Mouse (Mus musculus) myocyte (in vitro differentiated cells): ENCODE results near the gene Fth1. TPM values are rescaled to one million over a fixed set of nuclear protein-coding genes. Genes with fewer than 3 reads are reported as not detected.

ENCODE experiments used
- H3K27me3 ChIP-seq: one replicate; pipeline ENCODE4 v1.6.1; 2011; ENCODE audit not compliant: control insufficient read depth, insufficient read depth, insufficient read length
- H3K36me3 ChIP-seq: one replicate; pipeline ENCODE4 v1.6.1; 2011; ENCODE audit not compliant: control insufficient read depth, insufficient read depth
- H3K4me2 ChIP-seq: one replicate; pipeline ENCODE4 v1.6.1; 2011; ENCODE audit warnings: low read depth, control low read depth
- H3K4me3 ChIP-seq: one replicate; pipeline ENCODE4 v1.5.1; 2011; ENCODE audit warnings: mild to moderate bottlenecking, control low read depth, moderate library complexity
- H3K79me2 ChIP-seq: one replicate; pipeline ENCODE4 v1.6.1; 2011; ENCODE audit not compliant: control insufficient read depth, insufficient read depth
- H3ac ChIP-seq: one replicate; pipeline ENCODE4 v1.6.1; 2011; ENCODE audit not compliant: control insufficient read depth, insufficient read length
- CEBPB ChIP-seq: IDR thresholded peaks from 2 replicates; pipeline ENCODE4 v1.6.1; 2011; ENCODE audit warnings: mild to moderate bottlenecking, moderate library complexity; ENCODE audit not compliant: poor library complexity, insufficient read depth, severe bottlenecking
- E2F4 ChIP-seq: IDR thresholded peaks from one replicate; pipeline ENCODE4 v1.6.1; 2011; ENCODE audit warnings: mild to moderate bottlenecking, control low read depth, moderate library complexity; ENCODE audit not compliant: insufficient read depth
- MAX ChIP-seq: IDR thresholded peaks from one replicate; pipeline ENCODE4 v1.6.1; 2011; ENCODE audit warnings: low read depth, mild to moderate bottlenecking, control low read depth
- MYOD1 ChIP-seq, 3 experiments: IDR thresholded peaks; one replicate each; pipeline ENCODE4 v1.6.1; 2011; ENCODE audit warnings: control low read depth in 2 of 3, low read depth in 2 of 3, mild to moderate bottlenecking in 2 of 3, moderate library complexity in 1 of 3; ENCODE audit not compliant: insufficient read length in 2 of 3, control insufficient read depth in 1 of 3
- MYOG ChIP-seq, 3 experiments: IDR thresholded peaks; one replicate each; pipeline ENCODE4 v1.6.1; 2011; ENCODE audit warnings: control low read depth in 2 of 3, low read depth in 2 of 3, mild to moderate bottlenecking in 2 of 3; ENCODE audit not compliant: insufficient read length in 2 of 3, control insufficient read depth in 1 of 3, insufficient read depth in 1 of 3
- POLR2A ChIP-seq: IDR thresholded peaks from one replicate; pipeline ENCODE4 v1.6.1; 2011; ENCODE audit warnings: low read depth, mild to moderate bottlenecking, control low read depth, moderate library complexity; ENCODE audit not compliant: insufficient read length
- POLR2AphosphoS2 ChIP-seq: IDR thresholded peaks from one replicate; pipeline ENCODE4 v1.6.1; 2011; ENCODE audit warnings: low read depth, control low read depth; ENCODE audit not compliant: insufficient read length
- REST ChIP-seq: IDR thresholded peaks from one replicate; pipeline ENCODE4 v1.6.1; 2011; ENCODE audit warnings: mild to moderate bottlenecking, control low read depth, moderate library complexity; ENCODE audit not compliant: insufficient read depth, insufficient read length
- SRF ChIP-seq: IDR thresholded peaks from one replicate; pipeline ENCODE4 v1.6.1; 2011; ENCODE audit warnings: low read depth; ENCODE audit not compliant: control insufficient read depth, insufficient read length
- TCF12 ChIP-seq: IDR thresholded peaks from one replicate; pipeline ENCODE4 v1.6.1; 2011; ENCODE audit warnings: mild to moderate bottlenecking, control low read depth; ENCODE audit not compliant: poor library complexity, insufficient read depth, severe bottlenecking
- TCF3 ChIP-seq: IDR thresholded peaks from one replicate; pipeline ENCODE4 v1.6.1; 2011; ENCODE audit warnings: low read depth, control low read depth; ENCODE audit not compliant: insufficient read length
- USF1 ChIP-seq: IDR thresholded peaks from one replicate; pipeline ENCODE4 v1.6.1; 2011; ENCODE audit warnings: low read depth, mild to moderate bottlenecking, control low read depth, moderate library complexity
- polyA plus RNA-seq: library from polyadenylated mRNA; unstranded; fragments of >200 nt; fragmentation: generic; extraction: Trizol; gene quantifications from one replicate; pipeline ENCODE4 v1.2.1, GENCODE M21; 2012; ENCODE audit warnings: missing spikeins

Gene Fth1
- polyA plus RNA-seq, 1 experiment = 6,603 TPM

DNA sequence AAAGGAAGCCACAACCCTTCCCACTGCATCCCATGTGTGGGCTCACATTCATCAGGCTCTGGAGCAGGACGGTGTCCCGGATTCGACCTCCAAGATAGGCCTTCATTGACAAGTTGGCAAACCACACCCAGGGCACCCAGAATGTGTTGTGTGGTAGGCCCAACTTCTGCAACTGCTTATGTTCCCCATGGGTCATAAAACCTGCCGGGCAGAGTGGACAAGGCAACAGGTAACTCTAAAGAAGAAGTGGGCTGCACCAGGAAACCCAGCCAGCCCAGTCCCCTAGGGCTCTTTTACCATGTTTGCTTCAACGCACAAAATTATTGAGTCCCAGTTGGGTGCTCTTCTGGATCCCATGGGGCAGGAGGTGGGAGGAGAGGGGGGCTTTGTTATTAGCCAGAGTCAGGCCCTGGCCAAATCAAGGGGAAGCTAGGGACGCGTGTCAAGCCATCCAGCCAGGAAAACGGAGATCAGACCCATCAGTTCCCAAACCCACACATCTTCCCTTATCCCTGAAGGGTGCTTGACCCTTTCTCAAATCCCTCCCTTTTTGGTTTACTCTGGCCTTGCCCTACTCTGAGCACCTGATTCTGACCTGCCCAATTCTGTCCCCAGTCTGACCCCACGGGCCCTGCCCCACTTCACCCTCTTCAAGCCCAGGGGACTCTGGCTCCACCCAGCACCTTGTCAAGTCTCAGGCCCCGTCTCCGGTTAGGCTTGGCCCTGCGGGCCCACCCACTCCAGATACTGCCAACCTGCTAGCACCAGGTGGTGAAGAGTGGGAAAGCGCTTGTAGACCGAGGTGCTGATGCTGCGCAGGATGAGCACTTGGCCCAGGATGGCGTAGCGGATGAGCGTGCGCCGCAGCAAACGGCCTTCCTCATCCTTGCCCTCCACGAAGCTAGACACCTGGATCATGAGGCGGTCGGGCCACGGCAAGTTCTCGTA lies 11.9 kb downstream of the Fth1 start:
- H3K4me2 ChIP-seq = no peak overlapping the region
- no peak for TF ChIP-seq USF1
- no peak for TF ChIP-seq MYOD1 (IDR thresholded peaks at IDR 0.05; ENCODE audit: control insufficient read depth in 1 of 3, insufficient read length in 2 of 3, low read depth in 2 of 3)
- TF ChIP-seq SRF = no peak
- no peak for TF ChIP-seq TCF12
- no peak for TF ChIP-seq POLR2AphosphoS2
- no peak for TF ChIP-seq POLR2A
- TF ChIP-seq CEBPB = no peak
- no peak for TF ChIP-seq MYOG (IDR thresholded peaks at IDR 0.05; ENCODE audit: control insufficient read depth in 1 of 3, insufficient read depth in 1 of 3, insufficient read length in 2 of 3, low read depth in 2 of 3)
- no peak for TF ChIP-seq MAX
- no peak for TF ChIP-seq TCF3
- TF ChIP-seq E2F4 = no peak
- TF ChIP-seq REST = no peak
- H3ac ChIP-seq = no peak overlapping the region
- H3K36me3 ChIP-seq = no peaks in the 10 kb centered on the region
- H3K79me2 ChIP-seq = no peaks in the 10 kb centered on the region
- H3K27me3 ChIP-seq = no peaks in the 10 kb centered on the region
- H3K4me3 ChIP-seq = no peak overlapping the region

DNA sequence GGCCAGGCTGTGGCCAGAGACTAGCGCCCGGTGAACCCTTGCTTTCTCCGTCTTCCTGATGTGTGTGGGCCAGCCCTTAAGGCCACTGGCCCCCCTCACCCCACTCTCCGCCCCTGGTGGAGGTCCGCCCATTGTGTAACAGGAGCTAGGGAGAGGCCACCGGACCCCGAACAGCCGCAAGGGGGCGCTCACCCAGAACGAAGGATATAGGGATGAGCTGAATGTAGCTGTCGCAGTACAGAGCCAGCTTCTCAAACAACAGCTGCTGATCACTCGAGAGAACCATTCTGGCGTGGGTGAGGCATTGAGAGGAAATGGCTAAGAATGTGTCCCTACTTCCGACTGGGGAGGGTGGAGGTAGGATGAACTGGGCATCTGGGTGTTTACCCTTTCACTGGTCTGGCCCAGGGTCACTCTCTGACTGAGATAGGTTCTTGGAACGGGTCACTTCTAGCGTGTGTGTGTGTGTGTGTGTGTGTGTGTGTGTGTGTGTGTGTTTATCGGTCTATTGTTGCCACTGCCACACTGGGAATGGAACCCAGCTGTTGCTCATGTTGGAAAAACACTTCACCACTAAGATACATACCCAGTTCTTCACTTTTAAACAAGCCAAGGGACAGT lies 12.7 kb downstream of the Fth1 start:
- no peak for TF ChIP-seq POLR2AphosphoS2
- TF ChIP-seq POLR2A = peak; percentile 21
- TF ChIP-seq TCF3 = no peak
- TF ChIP-seq MYOG (IDR thresholded peaks at IDR 0.05; ENCODE audit: control insufficient read depth in 1 of 3, insufficient read depth in 1 of 3, insufficient read length in 2 of 3, low read depth in 2 of 3) = peak in 2 of 3 experiments; percentile 56 to 73
- TF ChIP-seq MYOD1 (IDR thresholded peaks at IDR 0.05; ENCODE audit: control insufficient read depth in 1 of 3, insufficient read length in 2 of 3, low read depth in 2 of 3) = peak; percentile 34 to 77 (median 61)
- no peak for TF ChIP-seq E2F4
- no peak for TF ChIP-seq TCF12
- no peak for TF ChIP-seq CEBPB
- no peak for TF ChIP-seq MAX
- TF ChIP-seq SRF = no peak
- TF ChIP-seq REST = no peak
- no peak for TF ChIP-seq USF1
- H3K4me3 ChIP-seq = no peak overlapping the region
- H3ac ChIP-seq = no peak overlapping the region
- H3K36me3 ChIP-seq = no peaks in the 10 kb centered on the region
- H3K27me3 ChIP-seq = no peaks in the 10 kb centered on the region
- peak overlapping the region; percentile 31 for H3K4me2 ChIP-seq
- H3K79me2 ChIP-seq = no peaks in the 10 kb centered on the region

DNA sequence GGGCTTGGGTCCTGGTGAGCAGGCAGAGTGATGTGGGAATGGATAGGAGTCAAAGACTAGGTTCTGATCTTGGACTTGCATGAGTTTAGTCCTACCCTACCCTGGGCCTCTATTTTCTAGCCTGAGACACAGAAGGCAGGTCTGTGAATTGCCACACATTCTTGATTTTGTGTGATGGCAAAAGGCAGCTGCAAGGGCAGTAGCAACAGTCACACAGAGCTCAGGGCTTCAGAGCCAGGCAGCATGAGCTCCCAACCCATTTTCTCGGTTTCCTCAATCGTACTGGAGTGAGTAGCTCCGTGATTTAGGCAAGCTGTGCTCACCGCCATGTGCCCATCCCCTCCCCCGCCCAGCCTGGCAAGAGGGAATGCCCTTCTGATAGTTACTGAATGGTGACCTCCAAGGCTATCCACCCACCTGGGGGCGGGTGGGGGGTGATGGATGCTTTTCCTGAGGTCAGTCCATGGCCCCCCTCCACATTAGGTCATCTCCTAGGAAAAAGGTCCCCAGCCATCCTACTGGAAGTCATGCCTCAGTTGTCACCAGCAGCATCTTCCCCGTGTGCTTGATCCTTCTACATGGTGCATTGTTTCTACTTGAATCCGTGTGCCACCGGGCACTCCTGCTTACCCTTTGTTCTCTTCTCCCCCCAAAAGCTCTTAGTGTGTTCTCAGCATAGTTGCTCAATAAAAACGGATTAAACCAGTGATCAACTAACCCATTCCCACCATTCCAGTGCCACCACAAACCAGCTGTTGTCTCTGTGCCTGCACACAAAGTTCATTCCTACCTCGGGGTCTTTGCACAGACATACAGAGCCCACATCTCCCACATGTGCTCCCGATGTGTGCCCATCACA lies 17.0 kb downstream of the Fth1 start:
- Histone ChIP-seq H3K27me3 (no peaks in the 10 kb centered on the region), H3K79me2 (no peaks in the 10 kb centered on the region), H3K36me3 (no peaks in the 10 kb centered on the region), H3K4me3 (no peak overlapping the region), H3K4me2 (peak overlapping the region; percentile 27), H3ac (no peak overlapping the region)
- TF ChIP-seq POLR2A = no peak
- no peak for TF ChIP-seq POLR2AphosphoS2
- TF ChIP-seq REST = no peak
- TF ChIP-seq TCF12 = peak; percentile 6
- peak; percentile 52 to 84 (median 76) for TF ChIP-seq MYOD1 (IDR thresholded peaks at IDR 0.05; ENCODE audit: control insufficient read depth in 1 of 3, insufficient read length in 2 of 3, low read depth in 2 of 3)
- TF ChIP-seq TCF3 = no peak
- no peak for TF ChIP-seq MAX
- peak; percentile 69 for TF ChIP-seq CEBPB
- peak in 2 of 3 experiments; percentile 45 to 67 for TF ChIP-seq MYOG (IDR thresholded peaks at IDR 0.05; ENCODE audit: control insufficient read depth in 1 of 3, insufficient read depth in 1 of 3, insufficient read length in 2 of 3, low read depth in 2 of 3)
- no peak for TF ChIP-seq SRF
- TF ChIP-seq E2F4 = no peak
- TF ChIP-seq USF1 = no peak
